Mouse (Mus musculus) brain, embryonic 14.5 days (tissue): ENCODE data around the gene Car14. TPM values are rescaled to one million over a fixed set of nuclear protein-coding genes. Genes with fewer than 3 reads are reported as not detected.

Source experiments
- DNase-seq: peaks from one replicate; pipeline ENCODE4 v3.0.0-alpha.2; 2011; ENCODE audit warnings: low read depth
- CTCF ChIP-seq: fragments of 200-500 bp; IDR thresholded peaks from 2 replicates; pipeline ENCODE4 v1.5.1; 2012; ENCODE audit warnings: inconsistent platforms, mild to moderate bottlenecking, moderate library complexity, borderline replicate concordance; ENCODE audit not compliant: insufficient read depth, insufficient read length; ENCODE audit errors: extremely low read depth
- POLR2A ChIP-seq: fragments of 200-500 bp; IDR thresholded peaks from 2 replicates; pipeline ENCODE4 v1.6.1; 2012; ENCODE audit warnings: mild to moderate bottlenecking, inconsistent platforms, borderline replicate concordance; ENCODE audit not compliant: poor library complexity, insufficient read depth, insufficient read length, severe bottlenecking; ENCODE audit errors: extremely low read depth
- polyA plus RNA-seq: library from polyadenylated mRNA; depleted of rRNA; stranded (reverse); fragments of >200 nt; gene quantifications from 2 replicates; pipeline ENCODE4 v1.2.3, GENCODE M21; 2012

Gene Car14
- polyA plus RNA-seq, 1 experiment, result 8.6 TPM

DNA sequence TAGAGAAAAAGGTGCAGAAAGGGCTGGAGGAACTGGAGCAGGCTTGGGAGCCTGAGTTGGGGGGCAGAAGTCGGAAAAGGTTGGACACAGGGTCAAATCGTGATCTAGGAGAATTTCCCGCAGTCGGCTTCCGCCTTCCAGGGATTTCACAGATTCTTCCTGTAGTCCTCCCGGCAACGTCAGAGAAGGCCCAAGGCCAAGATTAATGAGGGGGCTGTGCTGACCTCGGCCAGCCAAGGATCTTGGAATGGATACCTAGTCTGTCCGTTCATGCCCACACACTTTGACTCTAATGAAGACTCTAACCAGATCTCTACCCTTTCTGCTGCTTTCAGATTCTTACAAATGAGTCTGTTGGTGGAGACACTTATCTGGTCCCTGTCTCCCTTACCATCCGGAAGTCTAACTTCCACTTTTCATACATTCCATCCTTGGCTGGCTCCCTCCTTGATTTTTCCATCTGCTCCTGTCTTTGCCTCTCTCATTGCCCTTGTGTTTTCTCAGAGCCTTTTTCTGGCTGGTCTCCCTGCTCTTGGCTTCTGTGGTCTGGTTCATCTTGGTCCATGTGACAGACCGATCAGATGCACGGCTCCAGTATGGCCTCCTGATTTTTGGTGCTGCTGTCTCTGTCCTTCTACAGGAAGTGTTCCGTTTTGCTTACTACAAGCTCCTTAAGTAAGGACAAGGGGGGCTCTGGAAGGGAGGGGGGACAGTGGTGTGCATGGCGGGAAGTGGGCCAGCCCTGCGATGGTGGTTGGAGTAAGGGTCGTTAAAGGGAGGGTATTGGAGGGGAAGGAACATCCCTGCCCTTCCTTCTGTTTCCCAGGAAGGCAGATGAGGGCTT is 10.0 kb downstream of the Car14 start:
- no peak for TF ChIP-seq POLR2A
- TF ChIP-seq CTCF, result no peak
- DNase-seq, result peak; percentile 38

DNA sequence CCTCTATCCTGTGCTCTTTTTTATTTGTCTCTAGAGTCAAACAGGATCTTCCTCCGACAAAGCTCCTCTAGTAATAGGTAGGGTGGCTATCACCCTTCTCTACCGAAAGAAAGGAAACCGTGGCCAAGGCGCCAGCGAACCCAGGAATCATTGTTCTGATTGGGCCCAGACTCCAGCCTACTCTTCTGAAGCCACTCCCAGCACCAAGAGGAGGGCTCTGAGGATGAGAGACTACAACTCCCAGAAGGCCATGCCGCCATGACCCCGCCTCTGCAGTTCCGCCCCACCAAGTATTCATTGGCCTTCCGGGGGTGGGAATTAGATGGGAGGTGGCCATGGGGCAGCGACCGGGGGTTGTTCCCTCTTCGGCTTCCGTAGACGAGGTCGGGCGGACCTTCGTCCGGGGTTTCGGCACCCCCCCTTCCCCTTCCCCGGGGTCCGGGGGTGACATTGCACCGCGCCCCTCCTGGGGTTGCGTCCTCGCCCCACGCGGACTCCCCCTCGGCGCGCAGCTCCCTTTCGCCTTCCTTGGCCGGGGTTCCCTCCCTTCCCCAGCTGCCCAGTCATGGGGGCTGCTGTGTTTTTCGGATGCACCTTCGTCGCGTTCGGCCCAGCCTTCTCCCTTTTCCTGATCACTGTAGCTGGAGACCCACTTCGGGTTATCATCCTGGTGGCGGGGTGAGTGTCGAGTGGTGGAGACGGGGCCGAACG is 10.7 kb downstream of the Car14 start, which contains the start of gene Aph1a:
Aph1a (plus strand) TSS at position 364 of the 711 bp plus-strand sequence.
- TF ChIP-seq POLR2A, result peak; percentile 30; the same call in 1 of the 2 replicates
- DNase-seq, result peak; percentile 99

DNA sequence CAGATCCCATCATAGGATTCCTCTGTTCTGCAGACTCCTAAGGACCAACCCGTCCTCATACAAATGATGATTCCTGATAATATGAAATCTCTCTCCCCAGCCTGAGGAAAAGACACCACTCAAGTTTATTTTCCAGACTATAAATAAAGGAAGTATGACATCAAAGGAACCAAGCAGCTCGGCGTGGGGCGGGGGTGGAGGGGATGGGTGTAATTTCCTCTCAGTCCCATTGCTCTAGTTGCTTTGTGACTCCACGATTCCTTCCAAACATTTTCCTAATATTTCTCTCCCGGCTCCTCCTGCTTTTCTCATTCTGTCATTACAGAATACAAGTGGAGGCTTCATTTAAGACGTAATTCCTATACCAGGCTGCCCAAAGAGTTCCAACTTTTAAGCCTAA is 11.4 kb downstream of the Car14 start:
- DNase-seq, result no peak
- no peak for TF ChIP-seq POLR2A
- TF ChIP-seq CTCF, result no peak

DNA sequence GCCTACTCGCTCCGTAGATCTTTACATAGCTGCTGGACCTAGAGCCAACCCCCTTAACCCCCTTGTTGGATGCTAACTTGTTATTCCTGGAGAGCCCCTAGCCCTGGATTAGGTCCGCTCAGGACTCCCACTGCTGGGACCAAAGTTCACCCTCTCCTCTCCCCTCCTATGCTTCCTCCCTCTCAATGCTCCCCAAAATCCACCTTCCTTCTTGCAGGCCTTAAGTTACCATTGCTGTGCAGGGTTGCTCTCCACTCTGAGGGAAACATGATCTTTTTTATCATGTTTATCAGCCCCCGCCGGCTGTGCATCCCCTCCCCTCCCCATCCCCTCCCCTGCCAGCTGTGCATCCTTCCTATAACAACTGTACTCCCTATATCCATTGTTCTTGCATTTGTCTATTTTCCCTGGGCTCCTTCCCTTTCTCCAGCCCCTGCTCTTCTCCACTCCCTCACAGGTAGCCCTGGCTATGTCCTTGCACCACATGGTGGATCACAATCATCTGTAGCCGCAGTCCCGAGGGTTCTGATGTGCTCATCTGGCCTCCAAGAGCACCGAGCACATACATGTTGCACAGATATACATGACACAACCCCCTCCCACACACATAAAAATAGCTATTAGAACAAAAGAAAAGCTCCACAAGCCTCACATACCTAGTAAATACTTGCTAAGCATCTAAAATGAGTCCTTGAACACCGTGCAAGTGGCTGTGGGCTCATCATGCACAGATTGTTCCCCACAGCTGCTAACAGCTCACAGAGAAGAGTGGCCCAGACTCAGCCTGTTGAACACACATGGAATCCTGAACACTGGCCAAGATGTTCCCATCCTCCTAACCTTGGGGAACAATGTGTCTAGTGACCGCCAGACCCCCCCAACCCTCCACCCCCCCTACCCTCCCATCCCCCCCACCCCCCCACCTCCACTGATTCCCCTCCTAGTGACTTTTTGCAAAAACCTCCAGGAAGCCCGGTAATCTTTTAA is 12.1 kb downstream of the Car14 start:
- TF ChIP-seq CTCF, result no peak
- peak; percentile 17 for DNase-seq

DNA sequence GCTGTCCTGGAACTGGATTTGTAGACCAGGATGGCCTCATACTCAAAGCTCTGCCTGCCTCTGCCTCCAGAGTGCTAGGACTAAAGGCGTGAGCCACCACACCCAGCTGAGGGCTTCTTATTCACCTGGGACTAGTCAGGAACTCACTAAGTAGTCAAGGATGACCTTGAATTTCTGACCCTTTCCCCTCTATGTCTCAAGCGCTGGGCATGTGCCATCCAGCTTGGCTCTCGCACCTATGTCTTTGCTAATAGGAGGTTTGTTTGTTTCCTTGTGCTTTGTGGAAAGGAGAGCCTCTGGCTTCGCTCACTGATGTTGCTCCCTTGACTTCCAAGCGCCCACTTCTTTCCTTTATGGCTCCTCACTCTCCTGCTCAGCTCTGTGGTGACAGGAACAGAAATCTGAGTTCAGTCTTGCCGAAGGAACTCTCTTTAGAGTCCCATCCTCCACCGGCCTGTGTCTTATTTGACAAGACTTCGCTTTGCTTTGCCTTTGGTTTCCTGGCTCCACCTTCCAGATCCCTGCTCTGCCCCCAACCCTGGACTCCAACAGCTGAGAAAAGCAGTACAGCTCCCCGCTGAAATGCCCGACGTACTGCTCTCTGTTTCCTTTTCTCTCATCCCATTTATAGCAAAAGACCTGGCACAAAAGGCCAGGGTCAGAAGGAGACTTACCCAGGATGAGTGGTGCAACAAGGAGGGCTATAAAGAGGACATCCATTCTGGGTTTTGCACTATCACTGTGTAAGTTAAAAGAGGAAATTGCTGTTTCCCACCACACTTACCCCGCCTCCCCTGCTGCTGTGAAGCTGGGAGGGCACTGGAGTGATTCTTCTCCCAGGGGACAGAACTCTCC is 13.1 kb downstream of the Car14 start, which contains the start of gene BC028528:
BC028528 (minus strand) TSS at position 795 of the 855 bp plus-strand sequence.
- peak; percentile 32 for DNase-seq
- TF ChIP-seq POLR2A (no peak), CTCF (no peak)

DNA sequence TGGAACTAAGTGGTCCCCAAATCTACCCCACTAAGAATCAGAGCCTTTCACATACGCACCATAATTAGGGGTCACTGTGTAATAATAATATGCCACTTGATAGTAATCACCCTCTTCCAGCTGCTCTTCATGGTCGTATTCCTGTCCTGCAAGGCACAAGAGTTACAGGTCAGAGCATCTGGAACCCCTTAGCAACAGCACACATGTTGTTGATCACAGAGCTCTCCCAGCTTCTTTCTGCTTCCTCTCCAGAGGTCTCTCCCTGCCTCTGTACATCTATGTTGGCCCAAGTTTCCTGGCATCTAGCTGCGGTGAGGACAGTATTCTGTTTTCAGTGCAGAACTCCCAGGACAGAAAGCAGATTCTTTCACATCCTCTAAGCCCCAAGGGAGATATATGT is 14.8 kb downstream of the Car14 start:
- no peak for DNase-seq
- TF ChIP-seq POLR2A, result no peak
- no peak for TF ChIP-seq CTCF

DNA sequence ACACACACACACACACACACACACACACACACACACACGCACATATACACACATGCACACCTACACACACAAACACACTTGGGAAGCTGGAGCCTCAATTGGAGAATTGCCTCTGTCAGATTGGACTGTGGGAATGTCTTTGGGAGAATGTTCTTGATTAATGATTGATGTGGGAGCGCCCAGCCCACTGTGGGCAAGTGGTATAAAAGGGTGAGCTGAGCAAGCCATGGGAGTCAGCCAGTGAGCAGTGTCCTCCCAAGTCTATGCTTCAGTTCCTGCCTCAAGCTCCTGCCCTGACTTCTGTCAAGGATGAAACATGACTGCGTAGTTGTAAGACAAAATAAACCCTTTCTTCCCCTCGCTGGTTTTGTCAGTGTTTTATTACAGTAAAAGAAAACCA is 16.9 kb downstream of the Car14 start:
- no peak for TF ChIP-seq CTCF
- TF ChIP-seq POLR2A, result no peak
- no peak for DNase-seq

DNA sequence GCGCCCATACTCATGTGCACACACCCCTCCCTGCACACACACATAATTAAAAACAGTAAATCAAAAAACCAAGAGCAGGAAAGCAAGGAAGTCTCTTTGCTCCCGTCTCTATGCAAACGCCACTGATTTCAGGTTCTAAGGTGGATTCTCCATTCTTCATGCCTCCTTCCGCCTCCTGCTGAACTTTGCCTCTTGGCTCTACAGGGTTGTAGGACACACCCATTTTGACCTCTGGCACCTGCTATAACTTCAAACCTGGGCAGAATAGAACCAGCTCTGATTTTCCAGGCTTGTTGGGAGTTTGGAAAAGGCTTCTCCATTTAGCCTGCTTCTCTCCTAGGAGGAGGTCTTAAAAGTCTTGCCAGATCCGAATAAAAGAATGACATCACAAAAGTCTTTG is 20.1 kb downstream of the Car14 start:
- TF ChIP-seq POLR2A (no peak), CTCF (no peak)
- no peak for DNase-seq

DNA sequence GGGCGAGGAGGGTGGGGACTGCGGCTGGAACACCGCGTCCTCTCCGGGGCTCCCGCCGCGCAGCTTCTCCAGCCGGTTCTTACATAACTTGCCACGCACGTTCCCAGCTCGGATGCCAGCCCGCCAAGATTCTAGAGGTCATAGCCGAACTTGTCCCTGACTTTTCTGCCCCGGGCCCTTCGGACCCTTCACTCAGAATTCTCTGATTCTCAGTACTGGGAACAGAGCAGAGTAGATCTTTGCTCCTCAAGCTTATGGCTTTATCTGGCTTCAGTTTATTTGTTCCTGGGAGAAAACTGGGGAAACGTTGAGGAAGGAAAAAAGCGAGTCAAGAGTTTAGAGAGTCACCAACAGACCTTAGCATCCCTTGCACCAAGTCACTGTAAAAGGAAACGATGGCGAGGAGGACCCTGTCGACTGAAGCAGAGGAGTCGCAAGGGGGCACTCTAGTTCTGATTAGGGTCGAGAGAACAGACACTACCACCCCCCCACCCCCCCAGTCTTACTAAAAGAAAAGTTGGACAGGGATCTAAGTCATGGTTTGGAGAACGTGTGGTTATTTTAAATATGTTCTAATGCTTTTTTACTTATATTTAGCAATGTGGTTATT is 21.6 kb downstream of the Car14 start:
- TF ChIP-seq CTCF, result peak; percentile 52; the same call in 1 of the 2 replicates
- no peak for TF ChIP-seq POLR2A
- peak; percentile 68 for DNase-seq
